Mouse (Mus musculus): Measurements from ENCODE around the gene Hsd17b12. TPM values are rescaled to one million over a fixed set of nuclear protein-coding genes. Genes with fewer than 3 reads are reported as not detected.

The Hsd17b12 gene
- polyA plus RNA-seq (2016; fragmentation: Nextera tagmentation; extraction: Ambion mirVana), result 109 and 110 TPM in 2 replicates

GRCm38 (mm10) chr2:94157592-94158519 lies at the start of gene Hsd17b12:
Hsd17b12 (minus strand) TSS chr2:94157964.
- no peaks in the 10 kb centered on the region for H3K9me3 ChIP-seq
- H3K9ac ChIP-seq (replicated peaks), result peak within 1 kb of the TSS; percentile 87
- no peaks in the 10 kb centered on the region; the same call in 1 of the 2 replicates for H3K27me3 ChIP-seq
- under 1% methylated on average over 69 of the region's 69 CpGs for WGBS
- peak within 1 kb of the TSS; percentile 67 for H3K4me2 ChIP-seq (replicated peaks)
- H3K36me3 ChIP-seq, result no peaks in the 10 kb centered on the region
- peak; percentile 99 for ATAC-seq (ENCODE audit: low FRiP score, low read depth)
- H3K4me3 ChIP-seq, result peak within 1 kb of the TSS; percentile 92
- peaks cover 19% of the 10 kb centered on the region for H3K4me1 ChIP-seq
- H3K27ac ChIP-seq (replicated peaks), result peak within 1 kb of the TSS; percentile 91

- Histone ChIP-seq H3K4me2 (replicated peaks) (no peak overlapping the region), H3K9ac (replicated peaks) (no peak overlapping the region), H3K27ac (replicated peaks) (no peak overlapping the region), H3K9me3 (no peaks in the 10 kb centered on the region), H3K4me1 (peaks cover 10% of the 10 kb centered on the region; the same call in 1 of the 2 replicates), H3K27me3 (no peaks in the 10 kb centered on the region), H3K36me3 (no peaks in the 10 kb centered on the region), H3K4me3 (no peak overlapping the region)
- no peak for ATAC-seq (ENCODE audit: low FRiP score, low read depth)
- WGBS, result 84% methylated on average over 2 of the region's 2 CpGs
Measured at GRCm38 (mm10) chr2:94184906-94185305, 27.1 kb upstream of the Hsd17b12 start.

DNA sequence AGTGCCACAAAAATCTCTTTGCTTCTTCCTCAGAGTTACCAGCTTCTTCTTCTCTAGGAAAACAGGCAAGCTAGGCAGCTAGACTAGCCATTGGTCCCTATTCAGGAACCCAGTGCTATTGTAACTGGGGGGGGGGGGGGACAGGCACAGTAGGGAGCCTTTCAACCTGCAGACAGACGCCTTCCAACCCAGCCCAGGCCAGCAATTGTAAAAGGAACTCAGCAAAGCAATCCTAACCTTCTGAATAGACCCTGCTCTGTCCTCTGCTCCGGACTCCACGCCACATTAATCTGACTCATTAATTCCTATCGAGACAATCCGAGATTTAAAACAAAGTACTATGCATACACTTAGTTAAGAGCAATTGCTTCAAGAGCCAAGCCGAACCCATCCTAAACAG lies 26.4 kb upstream of the Hsd17b12 start:
- Histone ChIP-seq H3K9ac (replicated peaks) (no peak overlapping the region), H3K4me2 (replicated peaks) (peak overlapping the region; percentile 27), H3K27me3 (no peaks in the 10 kb centered on the region), H3K4me1 (peaks cover 10% of the 10 kb centered on the region; the same call in 1 of the 2 replicates), H3K36me3 (no peaks in the 10 kb centered on the region), H3K4me3 (no peak overlapping the region), H3K27ac (replicated peaks) (no peak overlapping the region), H3K9me3 (no peaks in the 10 kb centered on the region)
- WGBS, result 7% methylated on average over 6 of the region's 6 CpGs
- peak; percentile 83 for ATAC-seq (ENCODE audit: low FRiP score, low read depth)

GRCm38 (mm10) chr2:94179030-94179407 lies 21.3 kb upstream of the Hsd17b12 start:
- no peak; the same call in 1 of the 2 replicates for ATAC-seq (ENCODE audit: low FRiP score, low read depth)
- under 1% methylated on average over 3 of the region's 3 CpGs for WGBS
- peak overlapping the region; percentile 73 for H3K4me3 ChIP-seq
- no peaks in the 10 kb centered on the region for H3K27me3 ChIP-seq
- peaks cover 20% of the 10 kb centered on the region for H3K4me1 ChIP-seq
- H3K27ac ChIP-seq (replicated peaks), result no peak overlapping the region
- peak overlapping the region; percentile 85 for H3K4me2 ChIP-seq (replicated peaks)
- H3K36me3 ChIP-seq, result no peaks in the 10 kb centered on the region
- H3K9ac ChIP-seq (replicated peaks), result peak overlapping the region; percentile 77; the same call in 1 of the 2 replicates
- H3K9me3 ChIP-seq, result no peaks in the 10 kb centered on the region

DNA sequence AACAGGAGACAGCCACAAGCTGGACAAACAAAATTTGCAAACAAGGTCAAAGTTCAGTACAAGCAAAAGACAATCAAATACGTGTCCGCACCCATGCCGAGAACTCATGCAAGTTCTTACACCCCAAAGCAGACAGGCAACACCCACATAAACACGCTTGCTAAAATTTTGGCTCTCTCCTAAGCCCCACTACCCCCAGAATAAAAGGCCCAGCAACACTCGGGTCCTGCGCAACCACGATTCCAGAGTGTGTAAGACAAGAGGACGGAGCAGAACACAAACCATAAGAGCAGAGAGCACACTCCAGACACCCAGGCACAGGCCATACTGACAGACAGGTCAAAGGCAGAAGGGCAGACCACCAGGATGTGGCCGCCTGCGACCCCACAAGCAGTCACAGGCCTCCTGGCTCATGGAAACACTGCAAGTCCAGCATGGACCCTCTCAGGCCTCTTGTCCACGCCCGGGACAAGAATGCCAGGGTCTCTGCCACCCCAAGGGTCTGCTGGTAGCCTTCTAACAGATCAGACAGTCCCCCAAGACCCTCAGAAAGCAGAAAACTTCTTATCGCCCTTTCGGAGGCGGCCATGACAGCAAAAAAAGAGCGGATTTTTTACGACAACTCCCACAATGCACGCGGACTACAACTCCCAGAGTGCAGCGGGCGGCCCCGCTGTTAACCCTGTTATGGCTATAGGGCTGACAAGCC lies 20.7 kb upstream of the Hsd17b12 start:
- Histone ChIP-seq H3K4me3 (peak overlapping the region; percentile 73), H3K36me3 (no peaks in the 10 kb centered on the region), H3K27me3 (no peaks in the 10 kb centered on the region), H3K9ac (replicated peaks) (peak overlapping the region; percentile 77), H3K9me3 (no peaks in the 10 kb centered on the region), H3K27ac (replicated peaks) (no peak overlapping the region), H3K4me1 (peaks cover 15% of the 10 kb centered on the region), H3K4me2 (replicated peaks) (peak overlapping the region; percentile 85)
- ATAC-seq (ENCODE audit: low FRiP score, low read depth), result peak; percentile 99
- WGBS, result 2% methylated on average over 22 of the region's 22 CpGs

- no peaks in the 10 kb centered on the region for H3K9me3 ChIP-seq
- peak overlapping the region; percentile 85 for H3K4me2 ChIP-seq (replicated peaks)
- H3K4me1 ChIP-seq, result peaks cover 14% of the 10 kb centered on the region
- H3K27ac ChIP-seq (replicated peaks), result no peak overlapping the region
- 87% methylated on average over 6 of the region's 6 CpGs for WGBS
- H3K36me3 ChIP-seq, result no peaks in the 10 kb centered on the region
- 0 out of 2 replicates have a peak overlapping the region, but pooled peaks have one; percentile 77 for H3K9ac ChIP-seq (replicated peaks)
- no peak overlapping the region for H3K4me3 ChIP-seq
- no peaks in the 10 kb centered on the region for H3K27me3 ChIP-seq
- no peak for ATAC-seq (ENCODE audit: low FRiP score, low read depth)
Measured at GRCm38 (mm10) chr2:94177294-94177693, 19.5 kb upstream of the Hsd17b12 start.

- Histone ChIP-seq H3K27ac (replicated peaks) (no peak overlapping the region), H3K9me3 (no peaks in the 10 kb centered on the region), H3K36me3 (no peaks in the 10 kb centered on the region), H3K4me2 (replicated peaks) (no peak overlapping the region), H3K4me1 (peaks cover 14% of the 10 kb centered on the region), H3K4me3 (no peak overlapping the region), H3K27me3 (no peaks in the 10 kb centered on the region), H3K9ac (replicated peaks) (no peak overlapping the region)
- no peak for ATAC-seq (ENCODE audit: low FRiP score, low read depth)
- WGBS, result 90% methylated on average over 3 of the region's 3 CpGs
Measured at GRCm38 (mm10) chr2:94176381-94176780, 18.6 kb upstream of the Hsd17b12 start.

- Histone ChIP-seq H3K36me3 (no peaks in the 10 kb centered on the region), H3K9ac (replicated peaks) (no peak overlapping the region)
- 94% methylated on average over 13 of the region's 13 CpGs for WGBS
Measured at GRCm38 (mm10) chr2:94173549-94173948, 15.8 kb upstream of the Hsd17b12 start.

DNA sequence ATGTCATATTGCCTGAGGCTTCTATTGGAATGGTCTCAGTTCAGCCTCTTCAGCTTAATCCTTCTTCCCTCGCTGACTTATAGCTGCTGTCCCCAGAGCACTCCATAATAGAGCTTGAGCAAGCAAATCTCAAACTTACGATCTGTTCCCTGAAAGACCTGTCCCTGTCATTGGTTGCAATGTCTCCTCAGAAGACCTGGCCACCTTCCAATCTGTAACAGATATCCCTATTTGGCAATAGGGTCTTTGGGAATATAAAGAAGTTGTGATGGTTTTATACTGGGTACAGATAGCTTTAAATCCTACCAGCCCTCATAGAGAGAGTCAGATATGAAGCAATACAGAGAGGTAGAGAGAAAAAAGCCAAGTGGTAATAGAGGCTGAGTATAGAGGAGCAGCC lies 5.4 kb upstream of the Hsd17b12 start:
- no peak overlapping the region for H3K4me2 ChIP-seq (replicated peaks)
- no peaks in the 10 kb centered on the region for H3K36me3 ChIP-seq
- no peak overlapping the region for H3K4me3 ChIP-seq
- H3K9me3 ChIP-seq, result no peaks in the 10 kb centered on the region
- H3K27ac ChIP-seq (replicated peaks), result no peak overlapping the region
- H3K9ac ChIP-seq (replicated peaks), result no peak overlapping the region
- H3K4me1 ChIP-seq, result no peaks in the 10 kb centered on the region
- no peak for ATAC-seq (ENCODE audit: low FRiP score, low read depth)
- no peaks in the 10 kb centered on the region; the same call in none of the 2 replicates for H3K27me3 ChIP-seq
- 61% methylated on average over 2 of the region's 2 CpGs for WGBS

More at GRCm38 (mm10) chr2:94173549-94173948, 15.8 kb upstream of the Hsd17b12 start:
- Histone ChIP-seq H3K27me3 (no peaks in the 10 kb centered on the region), H3K4me2 (replicated peaks) (no peak overlapping the region), H3K27ac (replicated peaks) (no peak overlapping the region), H3K4me1 (peaks cover 14% of the 10 kb centered on the region), H3K4me3 (no peak overlapping the region), H3K9me3 (no peaks in the 10 kb centered on the region)
- ATAC-seq (ENCODE audit: low FRiP score, low read depth), result no peak

- H3K9me3 ChIP-seq, result no peaks in the 10 kb centered on the region
- H3K27me3 ChIP-seq, result no peaks in the 10 kb centered on the region; the same call in none of the 2 replicates
- no peak overlapping the region for H3K4me3 ChIP-seq
- no peak overlapping the region for H3K27ac ChIP-seq (replicated peaks)
- ATAC-seq (ENCODE audit: low FRiP score, low read depth), result no peak
- H3K4me1 ChIP-seq, result no peaks in the 10 kb centered on the region
- no peaks in the 10 kb centered on the region for H3K36me3 ChIP-seq
- 74% methylated on average over 6 of the region's 6 CpGs for WGBS
- no peak overlapping the region for H3K4me2 ChIP-seq (replicated peaks)
- H3K9ac ChIP-seq (replicated peaks), result no peak overlapping the region
Measured at GRCm38 (mm10) chr2:94162141-94162540, 4.4 kb upstream of the Hsd17b12 start.

DNA sequence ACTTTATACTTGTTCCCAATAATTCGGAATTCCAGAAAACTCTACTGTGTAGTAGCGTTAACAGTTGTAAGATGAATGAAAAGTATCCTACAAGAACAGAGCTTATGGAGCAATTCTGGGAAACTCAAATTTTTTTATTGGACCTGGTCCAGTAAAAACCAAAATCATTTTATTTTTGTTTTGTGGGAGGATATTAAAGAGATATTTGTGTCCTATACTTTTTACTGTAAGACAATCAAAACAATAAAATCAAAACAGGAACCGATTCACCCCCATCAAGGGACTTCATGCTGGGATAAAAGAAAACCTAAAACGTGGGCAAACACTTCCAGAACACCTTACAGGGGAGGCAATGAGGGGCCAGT lies 738 bp upstream of the Hsd17b12 start:
- Histone ChIP-seq H3K27me3 (no peaks in the 10 kb centered on the region; the same call in none of the 2 replicates), H3K4me2 (replicated peaks) (peak overlapping the region; percentile 56), H3K27ac (replicated peaks) (peak overlapping the region; percentile 49), H3K9me3 (no peaks in the 10 kb centered on the region), H3K36me3 (no peaks in the 10 kb centered on the region), H3K9ac (replicated peaks) (no peak overlapping the region), H3K4me3 (peak overlapping the region; percentile 44), H3K4me1 (peaks cover 18% of the 10 kb centered on the region)
- ATAC-seq (ENCODE audit: low FRiP score, low read depth), result no peak
- WGBS, result 27% methylated on average over 4 of the region's 4 CpGs

DNA sequence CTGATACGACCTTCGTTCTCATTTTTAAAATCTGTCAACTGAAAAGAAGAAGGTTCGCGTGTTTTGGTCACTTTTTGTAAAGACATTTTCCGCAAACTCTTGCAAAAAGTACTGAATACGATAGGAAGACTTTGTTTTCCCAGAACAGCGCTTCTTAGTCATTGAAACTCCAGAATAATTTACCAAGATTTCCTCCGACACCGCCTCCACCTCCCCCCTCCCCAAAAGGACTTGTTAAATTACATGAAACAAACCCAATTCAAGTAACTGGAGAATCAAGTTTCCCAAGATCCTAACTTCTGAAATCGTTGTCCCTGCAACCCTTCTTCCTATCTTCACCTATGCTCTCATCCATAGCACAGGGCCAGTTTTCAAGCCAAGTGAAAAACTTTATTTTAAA lies 713 bp downstream of the Hsd17b12 start:
- no peaks in the 10 kb centered on the region; the same call in 1 of the 2 replicates for H3K27me3 ChIP-seq
- ATAC-seq (ENCODE audit: low FRiP score, low read depth), result no peak
- peak overlapping the region; percentile 87 for H3K9ac ChIP-seq (replicated peaks)
- no peaks in the 10 kb centered on the region for H3K36me3 ChIP-seq
- H3K4me2 ChIP-seq (replicated peaks), result peak overlapping the region; percentile 67
- H3K4me1 ChIP-seq, result peaks cover 27% of the 10 kb centered on the region
- peak overlapping the region; percentile 91 for H3K27ac ChIP-seq (replicated peaks)
- H3K4me3 ChIP-seq, result peak overlapping the region; percentile 92
- H3K9me3 ChIP-seq, result no peaks in the 10 kb centered on the region
- WGBS, result 2% methylated on average over 10 of the region's 10 CpGs

Measured in midbrain, embryonic 12.5 days (tissue).